Mouse (Mus musculus): ENCODE measurements around the gene Pikfyve. TPM values are rescaled to one million over a fixed set of nuclear protein-coding genes. Genes with fewer than 3 reads are reported as not detected.

The Pikfyve gene
- polyA plus RNA-seq, 1 experiment from 2014 or later, result 6.9 TPM

DNA sequence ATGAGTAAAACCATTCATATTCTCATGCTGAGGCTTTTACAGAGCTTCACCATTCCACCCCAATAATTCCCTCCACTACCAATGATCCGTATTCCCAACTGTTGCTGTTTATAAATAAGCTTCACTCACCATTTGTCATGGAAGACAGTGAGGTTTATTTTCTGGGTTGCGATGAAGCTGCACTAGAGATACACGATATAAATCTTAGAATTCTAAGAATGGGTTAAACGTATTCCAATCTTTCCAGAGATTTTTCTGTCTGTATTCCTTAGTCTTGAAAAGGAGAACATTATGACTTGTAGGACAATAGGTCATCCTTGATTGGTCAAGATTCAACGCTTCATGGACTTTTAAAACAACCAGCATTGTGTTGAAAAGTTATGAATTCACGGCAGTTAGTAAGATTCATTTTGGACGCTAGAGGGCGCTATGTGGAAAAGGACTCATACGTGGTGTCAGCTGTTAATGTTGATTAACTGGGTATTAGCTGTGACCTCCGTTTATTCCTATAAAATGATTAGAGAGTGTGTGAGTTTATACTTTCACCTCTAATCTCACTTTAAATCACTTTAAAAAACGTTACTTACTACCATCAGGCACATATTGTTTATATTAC lies 6.7 kb upstream of the Pikfyve start:
- no peaks in the 10 kb centered on the region for H3K27me3 ChIP-seq (replicated peaks; ENCODE audit: insufficient read depth, low read length)
- ATAC-seq, result no peak
- WGBS, result 2% methylated on average over 11 of the region's 11 CpGs
- H3K27ac ChIP-seq (ENCODE audit: low read length), result peak overlapping the region; percentile 95
- no peaks in the 10 kb centered on the region; the same call in 1 of the 2 replicates for H3K4me1 ChIP-seq (ENCODE audit: insufficient read depth, low read depth, low read length)
- no peaks in the 10 kb centered on the region for H3K9me3 ChIP-seq (ENCODE audit: low read length)
- H3K4me2 ChIP-seq (replicated peaks; ENCODE audit: low read depth, low read length), result peak overlapping the region; percentile 83
- H3K9ac ChIP-seq (replicated peaks; ENCODE audit: low read depth), result no peak overlapping the region; the same call in 1 of the 2 replicates
- peak; percentile 83 for DNase-seq (ENCODE audit: low spot score)
- TF ChIP-seq CTCF (IDR thresholded peaks at IDR 0.05) (peak; percentile 83), EP300 (IDR thresholded peaks at IDR 0.05) (no peak)
- peak overlapping the region; percentile 72 for H3K4me3 ChIP-seq (ENCODE audit: low read depth, low read length)
- H3K36me3 ChIP-seq (ENCODE audit: insufficient read depth, low read length), result 0 out of 2 replicates have a peak, but pooled peaks cover under 1% of the 10 kb centered on the region

DNA sequence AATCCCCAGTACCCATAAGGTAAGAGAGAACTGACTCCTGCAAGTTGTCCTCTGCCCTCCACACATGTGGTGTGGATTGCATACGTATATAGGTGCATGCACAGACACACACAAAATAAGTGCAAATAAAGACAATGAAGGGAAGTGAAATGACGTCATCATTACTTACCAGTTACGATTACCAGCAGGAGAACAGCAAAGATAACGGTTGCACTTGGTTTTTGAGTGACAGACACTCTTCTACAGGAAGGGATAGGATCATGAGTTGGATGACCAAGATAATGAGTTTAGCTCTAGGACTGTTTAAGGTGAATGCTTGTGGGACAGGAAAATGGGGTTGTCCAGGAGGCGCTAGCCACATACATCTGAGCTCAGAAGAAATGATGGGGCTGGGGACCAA lies 5.0 kb upstream of the Pikfyve start:
- H3K4me2 ChIP-seq (replicated peaks; ENCODE audit: low read depth, low read length), result no peak overlapping the region
- 61% methylated on average over 5 of the region's 5 CpGs for WGBS
- no peak for TF ChIP-seq CTCF (IDR thresholded peaks at IDR 0.05)
- TF ChIP-seq EP300 (IDR thresholded peaks at IDR 0.05), result no peak
- H3K4me1 ChIP-seq (ENCODE audit: insufficient read depth, low read depth, low read length), result peaks cover 3% of the 10 kb centered on the region; the same call in 1 of the 2 replicates
- no peaks in the 10 kb centered on the region for H3K36me3 ChIP-seq (ENCODE audit: insufficient read depth, low read length)
- H3K9me3 ChIP-seq (ENCODE audit: low read length), result no peaks in the 10 kb centered on the region
- no peak overlapping the region for H3K27ac ChIP-seq (ENCODE audit: low read length)
- no peaks in the 10 kb centered on the region for H3K27me3 ChIP-seq (replicated peaks; ENCODE audit: insufficient read depth, low read length)
- H3K9ac ChIP-seq (replicated peaks; ENCODE audit: low read depth), result no peak overlapping the region
- DNase-seq (ENCODE audit: low spot score), result no peak
- H3K4me3 ChIP-seq (ENCODE audit: low read depth, low read length), result no peak overlapping the region
- no peak for ATAC-seq

DNA sequence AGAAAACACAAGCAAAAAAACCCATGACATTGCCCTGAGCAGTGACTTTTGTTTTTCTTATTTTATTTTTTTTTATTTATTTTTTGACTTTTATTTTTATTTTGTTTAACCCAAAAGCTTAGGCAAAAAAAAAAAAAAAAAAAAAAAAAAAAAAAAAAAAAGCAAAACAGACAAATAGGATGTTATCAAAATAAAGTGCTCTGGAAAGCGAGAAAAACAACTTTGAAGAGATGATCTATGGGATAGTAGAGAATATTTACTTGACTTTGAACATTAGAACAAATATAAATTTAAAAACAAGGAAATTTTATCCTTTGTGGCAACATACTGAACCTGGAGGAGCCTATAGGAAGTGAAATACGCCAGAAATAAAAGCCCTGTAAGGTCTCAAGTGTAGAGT lies 2.5 kb upstream of the Pikfyve start:
- H3K9ac ChIP-seq (replicated peaks; ENCODE audit: low read depth), result no peak overlapping the region
- DNase-seq (ENCODE audit: low spot score) (no peak), ATAC-seq (no peak)
- no peak overlapping the region for H3K4me2 ChIP-seq (replicated peaks; ENCODE audit: low read depth, low read length)
- TF ChIP-seq CTCF (IDR thresholded peaks at IDR 0.05) (no peak), EP300 (IDR thresholded peaks at IDR 0.05) (no peak)
- H3K9me3 ChIP-seq (ENCODE audit: low read length), result no peaks in the 10 kb centered on the region
- no peaks in the 10 kb centered on the region for H3K36me3 ChIP-seq (ENCODE audit: insufficient read depth, low read length)
- no peak overlapping the region for H3K4me3 ChIP-seq (ENCODE audit: low read depth, low read length)
- H3K27me3 ChIP-seq (replicated peaks; ENCODE audit: insufficient read depth, low read length), result no peaks in the 10 kb centered on the region
- H3K4me1 ChIP-seq (ENCODE audit: insufficient read depth, low read depth, low read length), result peaks cover 7% of the 10 kb centered on the region; the same call in 1 of the 2 replicates
- H3K27ac ChIP-seq (ENCODE audit: low read length), result no peak overlapping the region
- WGBS, result 77% methylated on average over 2 of the region's 2 CpGs

DNA sequence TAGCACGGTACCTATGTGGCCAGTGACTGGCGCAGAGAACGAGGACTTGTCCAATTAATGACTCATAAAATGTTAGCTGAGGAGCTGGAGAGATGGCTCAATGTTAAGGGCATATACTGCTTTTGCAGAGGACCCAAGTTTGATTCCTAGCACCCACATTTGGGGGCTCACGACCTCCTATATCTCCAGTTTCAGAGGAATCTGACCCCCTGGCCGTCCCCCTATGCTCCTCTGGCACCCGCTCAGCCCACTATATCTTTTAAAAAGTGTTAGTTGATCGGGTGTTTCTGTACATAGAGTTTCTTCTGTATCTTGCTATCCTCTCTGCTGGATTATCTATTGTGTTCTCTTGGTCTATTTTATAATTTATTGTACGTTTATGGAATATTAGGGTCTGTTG lies 1.5 kb upstream of the Pikfyve start:
- no peak overlapping the region for H3K27ac ChIP-seq (ENCODE audit: low read length)
- no peak overlapping the region for H3K9ac ChIP-seq (replicated peaks; ENCODE audit: low read depth)
- no peaks in the 10 kb centered on the region for H3K27me3 ChIP-seq (replicated peaks; ENCODE audit: insufficient read depth, low read length)
- H3K4me1 ChIP-seq (ENCODE audit: insufficient read depth, low read depth, low read length), result peaks cover 7% of the 10 kb centered on the region; the same call in 1 of the 2 replicates
- H3K4me2 ChIP-seq (replicated peaks; ENCODE audit: low read depth, low read length), result no peak overlapping the region
- no peaks in the 10 kb centered on the region for H3K9me3 ChIP-seq (ENCODE audit: low read length)
- WGBS, result 88% methylated on average over 8 of the region's 8 CpGs
- TF ChIP-seq CTCF (IDR thresholded peaks at IDR 0.05) (no peak), EP300 (IDR thresholded peaks at IDR 0.05) (no peak)
- DNase-seq (ENCODE audit: low spot score) (no peak), ATAC-seq (no peak)
- no peaks in the 10 kb centered on the region for H3K36me3 ChIP-seq (ENCODE audit: insufficient read depth, low read length)
- no peak overlapping the region for H3K4me3 ChIP-seq (ENCODE audit: low read depth, low read length)

DNA sequence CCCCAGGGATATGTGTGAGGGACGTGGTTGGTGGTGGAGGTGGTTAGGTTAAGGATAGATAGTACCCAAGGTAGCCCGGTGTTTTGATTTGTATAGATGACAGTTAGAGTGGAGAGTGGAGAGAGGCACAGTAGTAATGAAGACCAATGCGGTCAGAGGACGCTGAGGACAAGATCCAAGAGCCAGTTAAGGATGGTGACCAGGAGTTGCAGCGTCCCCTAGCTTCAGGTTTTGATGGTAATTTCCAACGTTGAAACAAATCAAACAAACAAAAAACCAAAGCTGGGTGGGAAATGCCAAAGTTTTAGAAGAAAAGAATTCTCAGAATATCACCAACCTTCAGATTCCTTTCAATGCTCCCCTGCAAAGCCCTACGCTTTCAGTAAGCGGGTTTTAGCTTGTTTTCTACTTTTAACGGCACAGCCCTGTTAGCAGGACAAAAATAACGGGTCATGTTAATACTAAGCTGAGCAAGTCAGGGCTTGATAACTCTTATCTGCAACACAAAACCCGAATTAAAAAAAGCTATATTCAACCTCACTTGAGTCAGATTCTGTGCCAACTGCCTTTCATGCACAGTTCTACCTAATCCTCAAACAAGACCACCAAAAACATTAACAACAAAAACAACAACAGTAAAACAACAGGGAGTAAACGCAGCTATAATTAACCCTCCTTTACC lies 818 bp upstream of the Pikfyve start:
- Histone ChIP-seq H3K36me3 (ENCODE audit: insufficient read depth, low read length) (no peaks in the 10 kb centered on the region), H3K4me3 (ENCODE audit: low read depth, low read length) (peak overlapping the region; percentile 89), H3K27ac (ENCODE audit: low read length) (no peak overlapping the region), H3K27me3 (replicated peaks; ENCODE audit: insufficient read depth, low read length) (no peaks in the 10 kb centered on the region), H3K9ac (replicated peaks; ENCODE audit: low read depth) (peak overlapping the region; percentile 19; the same call in 1 of the 2 replicates), H3K4me1 (ENCODE audit: insufficient read depth, low read depth, low read length) (peaks cover 7% of the 10 kb centered on the region; the same call in 1 of the 2 replicates), H3K4me2 (replicated peaks; ENCODE audit: low read depth, low read length) (peak overlapping the region; percentile 70), H3K9me3 (ENCODE audit: low read length) (no peaks in the 10 kb centered on the region)
- 27% methylated on average over 12 of the region's 12 CpGs for WGBS
- TF ChIP-seq EP300 (IDR thresholded peaks at IDR 0.05) (no peak), CTCF (IDR thresholded peaks at IDR 0.05) (peak; percentile 63)
- ATAC-seq (no peak), DNase-seq (ENCODE audit: low spot score) (peak; percentile 26)

DNA sequence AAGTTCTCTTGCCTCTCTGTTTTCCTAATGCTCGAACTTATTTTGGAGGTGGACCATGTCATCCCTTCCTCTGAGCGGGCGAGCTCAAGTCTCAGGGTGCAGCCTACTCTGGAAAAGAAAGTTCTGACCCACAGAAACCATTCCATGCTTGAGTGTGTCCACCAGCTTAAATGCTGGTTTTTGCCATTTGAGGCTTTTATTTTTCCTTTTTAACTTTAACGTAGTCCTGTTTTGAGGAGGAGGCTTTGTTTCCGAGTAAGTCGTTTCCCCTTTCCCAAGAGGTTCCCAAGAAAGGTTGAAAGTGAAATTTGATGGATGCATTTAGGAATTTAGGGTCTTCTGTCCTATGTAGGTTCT lies 569 bp downstream of the Pikfyve start:
- Histone ChIP-seq H3K9ac (replicated peaks; ENCODE audit: low read depth) (peak overlapping the region; percentile 72), H3K4me2 (replicated peaks; ENCODE audit: low read depth, low read length) (peak overlapping the region; percentile 70), H3K4me3 (ENCODE audit: low read depth, low read length) (peak overlapping the region; percentile 89), H3K27ac (ENCODE audit: low read length) (peak overlapping the region; percentile 91), H3K27me3 (replicated peaks; ENCODE audit: insufficient read depth, low read length) (no peaks in the 10 kb centered on the region), H3K36me3 (ENCODE audit: insufficient read depth, low read length) (no peaks in the 10 kb centered on the region), H3K4me1 (ENCODE audit: insufficient read depth, low read depth, low read length) (peaks cover 7% of the 10 kb centered on the region; the same call in 1 of the 2 replicates), H3K9me3 (ENCODE audit: low read length) (no peaks in the 10 kb centered on the region)
- WGBS, result under 1% methylated on average over 6 of the region's 6 CpGs
- ATAC-seq (no peak), DNase-seq (ENCODE audit: low spot score) (no peak)
- TF ChIP-seq CTCF (IDR thresholded peaks at IDR 0.05) (no peak), EP300 (IDR thresholded peaks at IDR 0.05) (no peak)

Data from lung, postnatal 0 days (tissue).